Mouse (Mus musculus): ENCODE results near the gene Aars2. TPM values are rescaled to one million over a fixed set of nuclear protein-coding genes. Genes with fewer than 3 reads are reported as not detected.

The Aars2 gene
- polyA plus RNA-seq, 1 experiment from 2014 or later, result 20.5 TPM

DNA sequence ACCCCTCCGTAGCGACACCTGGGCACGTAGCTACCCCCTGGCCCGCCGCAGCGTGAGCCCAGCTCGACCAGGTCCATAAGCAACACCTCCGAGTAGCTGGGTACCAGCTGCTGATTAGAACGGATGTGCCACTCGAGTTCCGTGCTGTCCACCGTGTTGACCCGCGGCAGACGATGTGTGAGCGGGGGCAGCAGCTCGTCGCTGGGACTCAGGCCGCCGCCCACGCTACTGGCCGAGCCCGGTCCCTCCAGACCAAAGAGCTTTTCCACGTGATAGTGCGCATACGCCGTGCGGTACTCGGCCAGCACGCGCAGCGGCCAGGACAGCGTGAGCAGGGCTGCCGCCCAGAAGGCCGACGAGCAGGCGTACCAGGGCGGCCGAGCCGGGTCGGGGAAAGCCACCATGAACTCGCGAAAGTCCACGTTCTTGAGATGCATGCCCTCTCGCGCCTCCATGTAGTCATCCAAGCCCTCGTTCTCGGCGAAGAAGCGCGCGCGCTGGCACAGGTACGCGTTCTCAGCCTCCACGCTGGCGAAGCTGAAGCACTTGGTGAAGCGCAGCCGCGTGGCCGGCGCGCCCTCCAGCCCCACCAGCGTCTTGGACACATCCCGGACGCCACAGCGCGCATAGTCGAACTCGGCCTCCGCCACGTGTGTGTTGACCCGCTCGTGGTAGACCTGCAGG is 38.8 kb downstream of the Aars2 start:
- no peak for ATAC-seq (replicated peaks)
- Histone ChIP-seq H3K9ac (no peak overlapping the region), H3K27me3 (replicated peaks) (peaks cover 21% of the 10 kb centered on the region), H3K4me1 (peaks cover 42% of the 10 kb centered on the region), H3K4me2 (peak overlapping the region; percentile 15), H3K9me3 (no peaks in the 10 kb centered on the region), H3K27ac (no peak overlapping the region), H3K36me3 (replicated peaks) (peaks cover 15% of the 10 kb centered on the region), H3K4me3 (peak overlapping the region; percentile 1; the same call in 1 of the 2 replicates)
- WGBS, result 15% methylated on average over 74 of the region's 74 CpGs

DNA sequence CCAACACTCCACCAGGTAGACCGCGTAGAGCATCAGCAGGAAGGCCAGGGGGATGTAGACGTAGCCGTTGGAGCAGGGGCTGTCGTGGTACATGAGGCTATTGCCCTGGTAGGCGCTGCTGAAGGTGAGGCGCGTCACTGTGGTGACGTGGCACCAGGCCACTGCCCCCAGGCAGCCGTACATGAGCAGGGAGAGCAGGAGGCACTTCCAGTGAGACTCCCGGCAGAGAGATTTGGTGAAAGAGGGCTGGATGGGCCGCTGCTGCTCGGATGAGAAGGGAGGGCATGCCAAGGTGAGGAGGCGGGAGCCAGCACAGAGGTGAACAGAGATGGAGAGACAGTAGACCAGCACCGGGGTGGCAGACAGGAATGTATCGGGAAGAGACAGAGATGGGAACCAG is 40.3 kb downstream of the Aars2 start:
- no peak for ATAC-seq (replicated peaks)
- peaks cover 21% of the 10 kb centered on the region for H3K27me3 ChIP-seq (replicated peaks)
- no peak overlapping the region for H3K4me2 ChIP-seq
- peaks cover 15% of the 10 kb centered on the region for H3K36me3 ChIP-seq (replicated peaks)
- H3K4me1 ChIP-seq, result peaks cover 51% of the 10 kb centered on the region
- 71% methylated on average over 16 of the region's 16 CpGs for WGBS
- H3K4me3 ChIP-seq, result no peak overlapping the region
- H3K9ac ChIP-seq, result no peak overlapping the region
- no peak overlapping the region for H3K27ac ChIP-seq
- no peaks in the 10 kb centered on the region for H3K9me3 ChIP-seq

DNA sequence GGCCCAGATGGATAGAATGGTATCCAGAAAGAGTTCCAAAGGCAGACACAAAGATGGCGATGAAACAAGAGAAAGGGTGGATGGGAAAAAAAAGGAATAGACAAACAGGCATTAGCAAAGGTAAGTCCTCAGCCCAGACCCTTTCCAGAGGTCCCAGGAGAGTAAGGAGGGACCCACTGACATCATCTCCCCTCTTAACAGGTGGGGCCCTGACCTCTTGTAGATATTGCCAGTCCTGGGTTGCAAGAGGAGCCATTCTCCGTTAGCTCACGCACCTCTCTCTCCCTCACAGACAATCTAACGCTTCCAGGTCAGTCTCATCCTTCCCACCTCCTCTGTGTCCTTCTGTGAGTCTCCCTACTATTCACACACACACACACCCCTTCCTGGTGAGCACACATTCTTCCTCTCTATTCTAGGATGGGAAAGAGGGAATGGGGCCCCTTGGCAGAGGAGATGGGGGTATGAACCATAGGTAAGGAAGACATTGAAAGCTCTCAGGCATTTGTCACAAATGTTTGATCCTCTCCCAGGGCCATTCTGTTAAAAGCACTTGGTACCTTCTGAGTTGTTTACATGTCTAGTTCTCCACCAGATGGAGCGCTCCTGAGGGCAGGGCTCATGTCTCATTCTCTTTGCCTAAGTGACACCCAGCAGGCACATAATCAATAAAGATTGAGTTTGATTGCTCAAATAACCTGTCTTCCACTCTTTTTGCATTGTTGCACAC is 41.0 kb downstream of the Aars2 start:
- WGBS, result 86% methylated on average over 5 of the region's 5 CpGs
- Histone ChIP-seq H3K27ac (no peak overlapping the region), H3K36me3 (replicated peaks) (peaks cover 15% of the 10 kb centered on the region), H3K4me3 (peak overlapping the region; percentile 93), H3K27me3 (replicated peaks) (peaks cover 21% of the 10 kb centered on the region), H3K4me2 (peak overlapping the region; percentile 56), H3K9me3 (no peaks in the 10 kb centered on the region), H3K4me1 (peaks cover 52% of the 10 kb centered on the region), H3K9ac (no peak overlapping the region)
- no peak for ATAC-seq (replicated peaks)

DNA sequence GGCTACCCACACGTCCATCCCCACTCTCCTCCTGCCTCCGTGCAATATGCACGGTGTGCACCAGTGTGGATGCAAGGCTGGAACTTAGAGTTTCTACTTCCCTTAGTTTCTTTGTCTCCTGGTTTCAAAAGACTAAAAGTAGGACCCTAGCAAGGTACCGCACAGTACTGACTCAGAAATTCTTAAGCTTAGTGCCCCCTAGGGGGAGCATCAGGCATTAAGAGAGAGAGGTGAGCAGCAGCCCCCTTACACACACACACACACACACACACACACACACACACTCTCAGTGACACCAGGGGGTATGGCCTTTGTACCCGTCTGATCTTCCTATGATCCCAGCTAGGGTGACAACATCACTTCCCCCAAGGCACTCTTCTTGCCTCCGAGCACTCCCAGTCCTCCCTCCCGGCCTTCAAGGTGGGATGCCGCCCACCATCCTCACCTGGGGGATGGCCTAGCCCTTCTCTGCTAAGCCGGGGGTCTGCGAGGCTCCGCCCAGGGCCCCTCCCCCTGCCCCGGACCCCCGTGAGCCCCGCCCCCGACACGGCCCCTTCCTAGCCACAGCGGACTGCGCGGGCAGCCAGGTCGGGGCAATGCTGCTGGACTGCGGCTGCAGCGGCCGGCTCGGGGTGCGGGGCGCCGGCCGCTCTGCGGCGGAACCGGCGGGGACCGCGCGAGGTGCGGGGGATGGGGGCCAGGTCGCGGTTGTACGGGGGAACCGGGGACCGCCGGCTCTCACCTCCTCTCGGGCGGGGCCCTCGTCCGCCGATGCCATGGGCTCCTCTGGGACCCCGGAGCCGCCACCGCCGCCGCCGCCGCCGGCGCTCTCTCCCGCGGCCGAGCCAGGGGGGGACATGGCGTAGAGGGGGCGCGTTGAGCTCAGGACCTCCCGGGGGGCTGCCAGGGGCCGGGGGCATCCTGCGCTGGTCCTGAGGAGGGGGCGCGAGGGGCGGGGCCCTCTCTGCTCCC is 42.2 kb downstream of the Aars2 start:
- H3K27me3 ChIP-seq (replicated peaks), result peaks cover 21% of the 10 kb centered on the region
- peak overlapping the region; percentile 93 for H3K4me3 ChIP-seq
- peak overlapping the region; percentile 56 for H3K4me2 ChIP-seq
- H3K9me3 ChIP-seq, result no peaks in the 10 kb centered on the region
- H3K9ac ChIP-seq, result peak overlapping the region; percentile 96
- peaks cover 15% of the 10 kb centered on the region for H3K36me3 ChIP-seq (replicated peaks)
- peaks cover 51% of the 10 kb centered on the region for H3K4me1 ChIP-seq
- peak; percentile 72 for ATAC-seq (replicated peaks)
- 2% methylated on average over 59 of the region's 68 CpGs for WGBS
- H3K27ac ChIP-seq, result peak overlapping the region; percentile 96

DNA sequence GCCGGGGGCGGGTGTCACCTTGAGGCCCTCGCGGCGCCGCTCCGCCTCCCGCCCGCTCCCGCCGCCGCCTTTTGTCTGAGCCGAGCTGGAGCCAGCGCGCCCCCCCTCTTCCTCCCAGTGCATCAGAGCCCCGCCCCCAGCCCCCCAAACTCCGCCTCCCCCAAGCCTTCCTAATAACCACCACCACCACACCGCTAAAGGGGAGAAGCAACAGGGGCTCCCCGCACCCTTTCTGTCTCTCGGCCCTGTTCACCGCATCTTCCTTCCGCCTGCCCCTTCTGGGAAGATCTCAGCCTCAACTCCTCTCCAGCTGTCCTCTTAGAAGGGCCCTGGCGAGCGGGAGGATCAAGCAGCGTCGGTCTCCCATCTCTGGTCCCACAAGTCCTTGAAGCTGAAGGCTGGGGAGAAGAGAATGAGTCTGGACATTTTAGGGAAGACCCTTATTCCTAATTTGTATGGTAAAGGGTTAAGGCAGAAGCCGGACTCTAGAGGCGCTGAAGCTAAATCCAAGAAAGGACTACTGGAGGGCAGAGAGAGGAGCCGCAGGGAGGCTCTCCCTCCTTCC is 43.1 kb downstream of the Aars2 start, which contains the start of gene Tmem151b:
Gene Tmem151b (minus strand): TSS at position 61 of the 565 bp plus-strand sequence.
- peak within 1 kb of the TSS; percentile 93 for H3K4me3 ChIP-seq
- H3K4me1 ChIP-seq, result peaks cover 44% of the 10 kb centered on the region
- peak; percentile 45 for ATAC-seq (replicated peaks)
- no peaks in the 10 kb centered on the region for H3K9me3 ChIP-seq
- H3K4me2 ChIP-seq, result peak within 1 kb of the TSS; percentile 56
- H3K36me3 ChIP-seq (replicated peaks), result peaks cover 15% of the 10 kb centered on the region
- H3K27ac ChIP-seq, result peak within 1 kb of the TSS; percentile 96
- WGBS, result under 1% methylated on average over 22 of the region's 29 CpGs
- H3K9ac ChIP-seq, result peak within 1 kb of the TSS; percentile 96
- H3K27me3 ChIP-seq (replicated peaks), result peaks cover 23% of the 10 kb centered on the region

DNA sequence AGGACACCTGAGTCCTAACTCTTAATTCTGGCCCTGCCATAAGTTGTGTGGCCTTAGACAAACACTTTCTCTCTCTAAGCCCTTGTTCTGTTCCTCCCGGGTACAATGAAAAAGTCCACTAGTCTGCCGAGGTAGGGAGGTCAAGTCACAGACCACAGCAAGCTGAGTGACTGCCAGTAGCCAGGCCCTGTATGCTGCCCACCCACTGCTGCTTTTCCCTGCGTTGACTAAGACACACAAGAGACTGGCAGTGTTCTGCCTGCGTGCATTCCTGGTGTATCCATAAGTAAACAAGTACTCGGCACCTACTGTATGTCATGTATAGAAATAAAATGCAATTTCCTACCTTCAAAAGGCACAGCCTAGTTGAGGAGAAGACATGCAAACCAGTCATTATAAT is 43.6 kb downstream of the Aars2 start:
- Histone ChIP-seq H3K9me3 (no peaks in the 10 kb centered on the region), H3K9ac (no peak overlapping the region), H3K36me3 (replicated peaks) (peaks cover 11% of the 10 kb centered on the region; the same call in 1 of the 2 replicates), H3K4me1 (peaks cover 43% of the 10 kb centered on the region), H3K27me3 (replicated peaks) (peaks cover 23% of the 10 kb centered on the region), H3K4me3 (peak overlapping the region; percentile 93; the same call in 1 of the 2 replicates), H3K27ac (0 out of 2 replicates have a peak overlapping the region, but pooled peaks have one; percentile 96), H3K4me2 (peak overlapping the region; percentile 56)
- 24% methylated on average over 5 of the region's 5 CpGs for WGBS
- no peak for ATAC-seq (replicated peaks)

DNA sequence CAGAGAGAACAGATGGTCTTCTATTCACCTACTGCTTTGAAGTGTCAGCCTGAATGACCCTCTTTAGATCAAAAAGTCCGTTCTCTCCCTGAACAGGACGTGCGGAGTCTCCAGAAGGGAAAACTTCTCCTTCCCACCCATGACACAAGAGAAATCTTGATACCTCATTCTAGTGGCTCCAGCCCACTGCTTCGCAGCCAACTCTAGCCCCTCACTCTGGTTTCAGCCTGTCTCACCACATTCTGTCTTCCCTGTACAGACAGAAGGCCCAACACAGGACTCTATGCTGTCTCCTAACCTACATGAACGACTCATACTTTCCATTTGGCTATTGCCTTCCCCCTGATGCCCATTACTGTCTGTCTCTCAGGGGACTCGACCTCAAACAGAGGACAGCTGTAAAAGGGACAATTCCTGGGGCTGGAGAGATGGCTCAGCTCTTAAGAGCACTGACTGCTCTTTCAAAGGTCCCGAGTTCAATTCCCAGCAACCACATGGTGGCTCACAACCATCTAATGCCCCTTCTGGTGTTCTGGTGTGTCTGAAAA is 44.7 kb downstream of the Aars2 start:
- Histone ChIP-seq H3K9me3 (no peaks in the 10 kb centered on the region), H3K9ac (no peak overlapping the region), H3K4me2 (no peak overlapping the region), H3K4me3 (no peak overlapping the region), H3K27ac (no peak overlapping the region), H3K27me3 (replicated peaks) (peaks cover 16% of the 10 kb centered on the region), H3K36me3 (replicated peaks) (peaks cover 4% of the 10 kb centered on the region; the same call in 1 of the 2 replicates), H3K4me1 (peaks cover 46% of the 10 kb centered on the region)
- ATAC-seq (replicated peaks), result no peak
- WGBS, result 44% methylated on average over 7 of the region's 7 CpGs

DNA sequence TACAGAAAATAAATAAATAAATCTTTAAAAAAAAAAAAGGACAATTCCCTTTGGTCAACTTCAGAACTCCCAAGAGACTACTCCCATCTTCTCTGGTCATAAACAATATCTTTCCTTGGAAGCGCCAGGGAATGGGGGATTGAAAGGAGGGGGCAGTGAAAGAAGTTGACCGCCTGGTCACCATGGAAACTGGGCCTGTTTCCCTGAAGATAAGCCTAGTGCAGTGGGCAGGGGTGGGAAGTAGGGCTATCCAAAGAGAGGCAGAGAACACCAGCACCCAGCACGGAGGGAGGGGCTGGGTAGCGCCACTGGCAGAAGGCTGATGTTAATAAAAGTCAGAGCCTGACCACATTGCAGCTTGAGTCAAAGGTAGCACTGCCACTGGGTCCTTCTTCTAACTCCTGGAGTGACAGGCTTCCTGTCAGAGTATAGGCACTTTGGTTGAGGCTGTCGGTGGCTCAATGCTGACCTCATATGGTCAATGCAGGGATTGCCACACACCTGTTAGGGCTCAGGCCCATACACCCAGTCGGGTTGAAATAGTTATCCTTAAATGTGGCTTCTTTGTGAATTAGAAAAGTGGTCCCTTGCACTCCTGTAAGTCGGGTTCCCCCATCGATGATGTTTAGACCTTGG is 45.3 kb downstream of the Aars2 start:
- 3% methylated on average over 8 of the region's 8 CpGs for WGBS
- Histone ChIP-seq H3K4me3 (no peak overlapping the region), H3K27ac (no peak overlapping the region), H3K9ac (no peak overlapping the region), H3K4me1 (peaks cover 49% of the 10 kb centered on the region), H3K4me2 (no peak overlapping the region), H3K9me3 (no peaks in the 10 kb centered on the region), H3K27me3 (replicated peaks) (peaks cover 12% of the 10 kb centered on the region; the same call in 1 of the 2 replicates), H3K36me3 (replicated peaks) (no peaks in the 10 kb centered on the region)
- peak; percentile 10; the same call in 1 of the 2 replicates for ATAC-seq (replicated peaks)

DNA sequence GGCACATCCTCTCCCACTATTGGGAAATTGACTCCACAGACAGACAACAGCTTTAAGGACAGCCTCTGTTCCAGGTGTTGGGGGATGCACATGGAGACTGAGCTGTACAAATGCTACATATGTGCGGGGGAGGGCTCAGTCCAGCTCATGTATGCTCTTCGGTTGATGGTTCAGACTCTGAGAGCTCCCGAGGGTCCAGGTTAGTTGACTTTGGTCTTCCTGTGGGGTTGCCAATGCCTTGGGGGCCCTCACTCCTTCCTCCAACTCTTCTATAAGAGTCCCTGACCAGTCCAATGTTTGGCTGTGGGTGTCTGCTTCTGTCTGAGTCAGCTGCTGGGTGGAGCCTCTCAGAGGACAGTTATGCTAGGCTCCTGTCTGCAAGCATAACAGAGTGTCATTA is 46.4 kb downstream of the Aars2 start:
- Histone ChIP-seq H3K4me2 (no peak overlapping the region), H3K36me3 (replicated peaks) (no peaks in the 10 kb centered on the region), H3K4me1 (peaks cover 38% of the 10 kb centered on the region), H3K9me3 (no peaks in the 10 kb centered on the region), H3K4me3 (no peak overlapping the region), H3K9ac (no peak overlapping the region), H3K27me3 (replicated peaks) (peaks cover 5% of the 10 kb centered on the region; the same call in 1 of the 2 replicates), H3K27ac (no peak overlapping the region)
- ATAC-seq (replicated peaks), result no peak
- 85% methylated on average over 3 of the region's 3 CpGs for WGBS

DNA sequence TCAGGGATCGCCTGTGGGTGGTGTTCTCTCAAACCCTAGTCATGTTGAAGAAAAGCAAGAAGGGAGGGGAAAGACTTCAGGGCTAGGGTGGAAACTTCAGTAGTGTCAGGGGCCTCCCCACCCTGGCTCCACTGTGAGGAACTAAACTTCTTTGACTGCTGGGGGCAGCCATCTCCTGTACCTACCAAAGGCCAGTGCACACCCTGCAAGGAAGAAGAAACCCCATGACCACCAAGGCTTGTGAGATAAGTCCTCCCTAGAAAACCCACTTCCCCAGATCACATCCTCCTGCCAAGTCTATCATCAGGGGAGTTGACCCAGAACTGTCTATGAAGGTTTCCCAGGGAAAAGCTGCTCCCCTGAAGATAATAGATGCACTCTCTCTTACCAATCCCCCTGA is 47.8 kb downstream of the Aars2 start:
- H3K4me1 ChIP-seq, result peaks cover 34% of the 10 kb centered on the region
- WGBS, result 57% methylated on average over 1 of the region's 1 CpGs
- H3K9me3 ChIP-seq, result no peaks in the 10 kb centered on the region
- no peak overlapping the region for H3K27ac ChIP-seq
- H3K4me2 ChIP-seq, result no peak overlapping the region
- H3K9ac ChIP-seq, result no peak overlapping the region
- H3K36me3 ChIP-seq (replicated peaks), result no peaks in the 10 kb centered on the region
- ATAC-seq (replicated peaks), result no peak
- no peak overlapping the region for H3K4me3 ChIP-seq
- peaks cover 5% of the 10 kb centered on the region; the same call in 1 of the 2 replicates for H3K27me3 ChIP-seq (replicated peaks)
